ENCODE assay signal across 9 mouse cellular contexts in genomic region chr11:106076321-106076720, GRCm38 (mm10). TPM values are rescaled to one million over a fixed set of nuclear protein-coding genes. Genes with fewer than 3 reads are reported as not detected.
A peak's percentile ranks its signal among the peaks of the same experiment; 100 is the strongest.
DNase-seq lines count a peak whose midpoint lies in the region; ATAC-seq and TF ChIP-seq lines count a peak whose summit lies in the region.
"Had no signal": no experiment of that assay in that cellular context is flagged by ENCODE, and none has a peak within 500 bp of the region (broad histone marks: within the 10 kb centered on the region; RNA-seq: fewer than 3 reads in every experiment).

No protein-coding gene starts in this region.

- H3K4me2 ChIP-seq in forebrain, embryonic 12.5 days, result no peak overlapping the region
- H3K4me2 ChIP-seq: limb, embryonic 13.5 days had no signal

- TF ChIP-seq EP300 in MEL (IDR thresholded peaks at IDR 0.05; ENCODE audit: low read depth in 1 of 2, low read length in 2 of 2), result no peak

- no peak overlapping the region for H3K4me3 ChIP-seq in forebrain, embryonic 10.5 days
- no peak overlapping the region for H3K4me3 ChIP-seq in forebrain, embryonic 12.5 days (replicated peaks)
- no peak overlapping the region for H3K4me3 ChIP-seq in MEL (ENCODE audit: control insufficient read depth in 1 of 2, insufficient read depth in 1 of 2, low read depth in 2 of 2, low read length in 2 of 2)
- H3K4me3 ChIP-seq in cerebellum, adult 2 months (replicated peaks; ENCODE audit: insufficient read depth, low read depth, low read length), result no peak overlapping the region
- no peak overlapping the region for H3K4me3 ChIP-seq in spleen, adult 2 months (ENCODE audit: extremely low read depth, insufficient read depth, insufficient read length)
- H3K4me3 ChIP-seq: limb, embryonic 13.5 days had no signal

- no peaks in the 10 kb centered on the region for H3K27me3 ChIP-seq in forebrain, embryonic 10.5 days (ENCODE audit: poor library complexity, severe bottlenecking)
- no peaks in the 10 kb centered on the region for H3K27me3 ChIP-seq in forebrain, embryonic 12.5 days
- no peaks in the 10 kb centered on the region for H3K27me3 ChIP-seq in MEL (ENCODE audit: control insufficient read depth in 1 of 2, insufficient read depth in 2 of 2, low read length in 2 of 2)
- no peaks in the 10 kb centered on the region for H3K27me3 ChIP-seq in cerebellum, adult 2 months (ENCODE audit: control insufficient read depth, insufficient read depth, low read length)
- H3K27me3 ChIP-seq in spleen, adult 2 months (ENCODE audit: control insufficient read depth, insufficient read depth, low read length), result no peaks in the 10 kb centered on the region
- H3K27me3 ChIP-seq: limb, embryonic 13.5 days had no signal

- H3K9ac ChIP-seq in forebrain, embryonic 12.5 days, result no peak overlapping the region
- H3K9ac ChIP-seq in MEL (ENCODE audit: control insufficient read depth, low read depth, low read length, poor library complexity, severe bottlenecking), result no peak overlapping the region
- H3K9ac ChIP-seq: limb, embryonic 13.5 days had no signal

- ATAC-seq in forebrain, embryonic 12.5 days (ENCODE audit: low FRiP score), result no peak

- H3K4me1 ChIP-seq in forebrain, embryonic 10.5 days, result no peaks in the 10 kb centered on the region
- H3K4me1 ChIP-seq in forebrain, embryonic 12.5 days, result no peaks in the 10 kb centered on the region
- H3K4me1 ChIP-seq in MEL (ENCODE audit: control insufficient read depth in 1 of 2, insufficient read depth in 2 of 2, low read length in 2 of 2), result peaks cover 2 to 3% of the 10 kb centered on the region in 2 experiments; a peak in 2 of 4 replicates
- no peaks in the 10 kb centered on the region for H3K4me1 ChIP-seq in cerebellum, adult 2 months (ENCODE audit: control insufficient read depth, insufficient read depth, low read length)
- no peaks in the 10 kb centered on the region for H3K4me1 ChIP-seq in spleen, adult 2 months (ENCODE audit: control insufficient read depth, insufficient read depth, insufficient read length)
- H3K4me1 ChIP-seq: limb, embryonic 13.5 days had no signal

- 9% methylated on average over 4 of the region's 4 CpGs for WGBS in forebrain, embryonic 10.5 days
- 4% methylated on average over 4 of the region's 4 CpGs for WGBS in forebrain, embryonic 12.5 days
- 5% methylated on average over 4 of the region's 4 CpGs for WGBS in cerebellum, adult 2 months
- under 1% methylated on average over 4 of the region's 4 CpGs for WGBS in spleen, adult 2 months

- no peak for TF ChIP-seq POLR2A in MEL (IDR thresholded peaks at IDR 0.05; ENCODE audit: control insufficient read depth in 1 of 2, insufficient read depth in 1 of 2, low read depth in 1 of 2, low read length in 2 of 2, poor library complexity in 1 of 2)
- no peak for TF ChIP-seq POLR2A in cerebellum, adult 2 months (IDR thresholded peaks at IDR 0.05; ENCODE audit: borderline replicate concordance, insufficient read depth, low read length)
- TF ChIP-seq POLR2A in spleen, adult 2 months (IDR thresholded peaks at IDR 0.05; ENCODE audit: low read depth, low read length), result no peak

- peak; percentile 86 for TF ChIP-seq RAD21 in MEL (IDR thresholded peaks at IDR 0.05; ENCODE audit: low read depth, low read length)

- TF ChIP-seq CTCF in MEL (IDR thresholded peaks at IDR 0.05 in 2 of 3, conservative IDR thresholded peaks at IDR 0.05 in 1 of 3; ENCODE audit: control insufficient read depth in 1 of 3, insufficient read depth in 1 of 3, low read depth in 2 of 3, low read length in 3 of 3, poor library complexity in 1 of 3, severe bottlenecking in 1 of 3), result peak in 2 of 3 experiments; percentile 88 to 96
- TF ChIP-seq CTCF in cerebellum, adult 2 months (IDR thresholded peaks at IDR 0.05; ENCODE audit: borderline replicate concordance, insufficient read depth, low read depth, low read length), result peak; percentile 83
- TF ChIP-seq CTCF in spleen, adult 2 months (IDR thresholded peaks at IDR 0.05; ENCODE audit: extremely low read depth, insufficient read depth, insufficient read length, insufficient replicate concordance), result peak; percentile 85

- H3K9me3 ChIP-seq in forebrain, embryonic 10.5 days, result no peaks in the 10 kb centered on the region
- H3K9me3 ChIP-seq in forebrain, embryonic 12.5 days, result no peaks in the 10 kb centered on the region
- no peaks in the 10 kb centered on the region for H3K9me3 ChIP-seq in MEL (replicated peaks; ENCODE audit: insufficient read depth, low read length)
- H3K9me3 ChIP-seq: limb, embryonic 13.5 days had no signal

- H3K27ac ChIP-seq in forebrain, embryonic 10.5 days, result no peak overlapping the region
- H3K27ac ChIP-seq in forebrain, embryonic 12.5 days, result no peak overlapping the region
- H3K27ac ChIP-seq in MEL (ENCODE audit: control insufficient read depth, low read depth, low read length), result no peak overlapping the region
- H3K27ac ChIP-seq in cerebellum, adult 2 months (ENCODE audit: insufficient read depth, low read length), result no peak overlapping the region
- H3K27ac ChIP-seq in spleen, adult 2 months (ENCODE audit: insufficient read depth, low read length), result no peak overlapping the region
- H3K27ac ChIP-seq: limb, embryonic 13.5 days had no signal

- no peaks in the 10 kb centered on the region for H3K79me2 ChIP-seq in MEL (ENCODE audit: control insufficient read depth, insufficient read depth, low read length, poor library complexity)

- H3K36me3 ChIP-seq in forebrain, embryonic 10.5 days (replicated peaks), result peaks cover 27% of the 10 kb centered on the region
- peaks cover 20% of the 10 kb centered on the region for H3K36me3 ChIP-seq in forebrain, embryonic 12.5 days (replicated peaks)
- peaks cover 0 to 8% of the 10 kb centered on the region in 2 experiments; a peak in 2 of 4 replicates for H3K36me3 ChIP-seq in MEL (ENCODE audit: control insufficient read depth in 1 of 2, insufficient read depth in 2 of 2, low read length in 2 of 2)
- peaks cover 7% of the 10 kb centered on the region for H3K36me3 ChIP-seq in spleen, adult 2 months (ENCODE audit: control insufficient read depth, insufficient read depth, low read length)

- peak; percentile 75 for DNase-seq in forebrain, embryonic 10.5 days (ENCODE audit: extremely low spot score, low spot score)
- peak; percentile 93 for DNase-seq in MEL (ENCODE audit: low read depth, low spot score)
- peak; percentile 46 to 64 for DNase-seq in cerebellum, adult 2 months
- peak; percentile 78 for DNase-seq in gastrocnemius, postnatal 10 days
- peak; percentile 67 for DNase-seq in kidney, postnatal 14 days
- DNase-seq in lung, postnatal 25 days (ENCODE audit: low spot score), result peak; percentile 75
- peak; percentile 65 to 77 for DNase-seq in spleen, adult 2 months (ENCODE audit: low read depth in 1 of 2, low spot score in 2 of 2)

TF ChIP-seq in MEL, 35 proteins besides CTCF, POLR2A, EP300 and RAD21 (continues in another document):
- TF ChIP-seq ZC3H11A (IDR thresholded peaks at IDR 0.05; ENCODE audit: low read depth, low read length) (peak; percentile 89), SMC3 (IDR thresholded peaks at IDR 0.05; ENCODE audit: low read depth, low read length) (peak; percentile 98), MAX (IDR thresholded peaks at IDR 0.05; ENCODE audit: low read length) (no peak), BHLHE40 (IDR thresholded peaks at IDR 0.05; ENCODE audit: borderline replicate concordance, low read depth, low read length) (no peak), KAT2A (conservative IDR thresholded peaks at IDR 0.05; ENCODE audit: low read depth, low read length) (no peak), ZKSCAN1 (IDR thresholded peaks at IDR 0.05; ENCODE audit: low read depth, low read length) (no peak), UBTF (IDR thresholded peaks at IDR 0.05; ENCODE audit: borderline replicate concordance, insufficient read depth, low read depth, low read length) (no peak), NRF1 (IDR thresholded peaks at IDR 0.05; ENCODE audit: insufficient read depth, low read depth, low read length, poor library complexity, severe bottlenecking) (no peak), TBP (IDR thresholded peaks at IDR 0.05; ENCODE audit: low read depth, low read length) (0 out of 2 replicates have a peak, but pooled peaks have one; percentile 43), HCFC1 (IDR thresholded peaks at IDR 0.05; ENCODE audit: low read depth, low read length) (peak; percentile 29; the same call in 1 of the 2 replicates), MEF2A (IDR thresholded peaks at IDR 0.05; ENCODE audit: extremely low read depth, insufficient replicate concordance, low read depth, low read length, poor library complexity, severe bottlenecking) (no peak), MYB (IDR thresholded peaks at IDR 0.05; ENCODE audit: low read depth, low read length) (peak; percentile 27; the same call in 1 of the 2 replicates)

RNA-seq across cellular contexts. Expression of gene Map3k3, which starts 8.1 kb away (rescaled TPM):
- 16.1 and 18.2 TPM in 2 replicates for polyA plus RNA-seq in forebrain, embryonic 10.5 days (2016; fragmentation: Nextera tagmentation; extraction: Ambion mirVana)
- polyA plus RNA-seq in forebrain, embryonic 12.5 days (2016; fragmentation: Nextera tagmentation; extraction: Ambion mirVana), result 21.6 and 22.6 TPM in 2 replicates
- 10.5 and 14.6 TPM in 2 replicates for total RNA-seq in MEL (2012; rRNA removed)
- 10 to 100 TPM in 1 of 2 experiments, not detected in 1; 14.3 TPM for polyA plus RNA-seq in MEL (2012; ENCODE audit: insufficient read depth in 1 of 2, insufficient read length in 2 of 2, low read depth in 1 of 2, low replicate concordance in 2 of 2, missing spikeins in 1 of 2)
- 33.8 and 34.0 TPM in 2 replicates for polyA plus RNA-seq in cerebellum, adult 2 months (2012; rRNA removed)
- total RNA-seq in gastrocnemius, postnatal 10 days (2021), result 10 to 100 TPM; 26.5 to 33.3 TPM
- polyA plus RNA-seq in spleen, adult 2 months (2012; rRNA removed), result 34.1 and 37.1 TPM in 2 replicates

RNA-seq across cellular contexts. Expression of gene Taco1, which starts 10.5 kb away (rescaled TPM):
- 15.1 and 15.4 TPM in 2 replicates for polyA plus RNA-seq in forebrain, embryonic 10.5 days (2016; fragmentation: Nextera tagmentation; extraction: Ambion mirVana)
- polyA plus RNA-seq in forebrain, embryonic 12.5 days (2016; fragmentation: Nextera tagmentation; extraction: Ambion mirVana), result 9.6 and 9.8 TPM in 2 replicates
- total RNA-seq in MEL (2012; rRNA removed), result 33.3 and 35.0 TPM in 2 replicates
- 10 to 100 TPM in 1 of 2 experiments, not detected in 1; 33.1 TPM for polyA plus RNA-seq in MEL (2012; ENCODE audit: insufficient read depth in 1 of 2, insufficient read length in 2 of 2, low read depth in 1 of 2, low replicate concordance in 2 of 2, missing spikeins in 1 of 2)
- polyA plus RNA-seq in cerebellum, adult 2 months (2012; rRNA removed), result 14.3 and 17.7 TPM in 2 replicates
- total RNA-seq in gastrocnemius, postnatal 10 days (2021), result 10 to 100 TPM; 25.3 to 31.4 TPM
- 6.1 and 7.6 TPM in 2 replicates for polyA plus RNA-seq in spleen, adult 2 months (2012; rRNA removed)

RNA-seq across cellular contexts. Expression of gene Dcaf7, which starts 39.6 kb away (rescaled TPM):
- 84.0 and 87.1 TPM in 2 replicates for polyA plus RNA-seq in forebrain, embryonic 10.5 days (2016; fragmentation: Nextera tagmentation; extraction: Ambion mirVana)
- polyA plus RNA-seq in forebrain, embryonic 12.5 days (2016; fragmentation: Nextera tagmentation; extraction: Ambion mirVana), result 118 and 129 TPM in 2 replicates
- 77.4 and 86.9 TPM in 2 replicates for total RNA-seq in MEL (2012; rRNA removed)
- polyA plus RNA-seq in MEL (2012; ENCODE audit: insufficient read depth in 1 of 2, insufficient read length in 2 of 2, low read depth in 1 of 2, low replicate concordance in 2 of 2, missing spikeins in 1 of 2), result 10 to 100 TPM; 65.5 to 88.2 TPM
- polyA plus RNA-seq in cerebellum, adult 2 months (2012; rRNA removed), result 86.9 and 89.6 TPM in 2 replicates
- 10 to 100 TPM; 39.2 to 40.9 TPM for total RNA-seq in gastrocnemius, postnatal 10 days (2021)
- 35.8 and 44.0 TPM in 2 replicates for polyA plus RNA-seq in spleen, adult 2 months (2012; rRNA removed)
